Mouse (Mus musculus): ENCODE results near the gene Smyd3.

GRCm38 (mm10) chr1:179252611-179253010, 265.2 kb downstream of the Smyd3 start:
- TF ChIP-seq CTCF (IDR thresholded peaks at IDR 0.05; ENCODE audit: low read depth, low read length) (no peak), POLR2A (IDR thresholded peaks at IDR 0.05; ENCODE audit: extremely low read depth, insufficient read depth, low read length) (no peak)

Data from liver, adult 2 months (tissue).